Mouse (Mus musculus): ENCODE measurements around the gene Sohlh2.
"Not testable (repeated sequence)": the region's sequence is repeated elsewhere in the genome, so short reads cannot be mapped to it uniquely, and the experiment has no call there.

Gene Sohlh2

GRCm38 (mm10) chr3:55181766-55182165, at the start of gene Sohlh2:
Gene Sohlh2, plus strand, starts transcription at chr3:55182028.
- no peak for DNase-seq

- DNase-seq: no peak
These were observed 44.8 kb upstream of the Sohlh2 start, which contains the start of gene Ccdc169 for GRCm38 (mm10) chr3:55137039-55137438. Gene Ccdc169, plus strand, starts transcription at chr3:55137339.

- DNase-seq: no peak
These were observed 42.0 kb upstream of the Sohlh2 start for GRCm38 (mm10) chr3:55139837-55140236.

GRCm38 (mm10) chr3:55141401-55141800, 40.4 kb upstream of the Sohlh2 start:
- no peak for DNase-seq

- DNase-seq: no peak
These were observed 36.9 kb upstream of the Sohlh2 start for GRCm38 (mm10) chr3:55144916-55145315.

GRCm38 (mm10) chr3:55146441-55146840, 35.4 kb upstream of the Sohlh2 start:
- DNase-seq: no peak

GRCm38 (mm10) chr3:55147156-55147555, 34.7 kb upstream of the Sohlh2 start:
- DNase-seq: no peak

- no peak for DNase-seq
These were observed 33.7 kb upstream of the Sohlh2 start for GRCm38 (mm10) chr3:55148091-55148490.

- peak; percentile 68 for DNase-seq
These were observed 30.0 kb upstream of the Sohlh2 start for GRCm38 (mm10) chr3:55151656-55152433.

GRCm38 (mm10) chr3:55152673-55153334, 29.0 kb upstream of the Sohlh2 start:
- DNase-seq: peak; percentile 20

GRCm38 (mm10) chr3:55154163-55154562, 27.7 kb upstream of the Sohlh2 start:
- no peak for DNase-seq

- DNase-seq: no peak
These were observed 24.4 kb upstream of the Sohlh2 start for GRCm38 (mm10) chr3:55157413-55157812.

GRCm38 (mm10) chr3:55161144-55161543, 20.7 kb upstream of the Sohlh2 start:
- DNase-seq: no peak

GRCm38 (mm10) chr3:55163510-55163909, 18.3 kb upstream of the Sohlh2 start:
- no peak for DNase-seq

- DNase-seq: no peak
These were observed 9.3 kb upstream of the Sohlh2 start for GRCm38 (mm10) chr3:55172478-55172877.

GRCm38 (mm10) chr3:55177271-55177670, 4.6 kb upstream of the Sohlh2 start:
- DNase-seq: no peak

GRCm38 (mm10) chr3:55191668-55192067, 9.8 kb downstream of the Sohlh2 start:
- DNase-seq: no peak

- DNase-seq: no peak
These were observed 11.5 kb downstream of the Sohlh2 start for GRCm38 (mm10) chr3:55193351-55193750.

GRCm38 (mm10) chr3:55194792-55195191, 13.0 kb downstream of the Sohlh2 start:
- DNase-seq: no peak

- DNase-seq: peak; percentile 15
These were observed 13.9 kb downstream of the Sohlh2 start for GRCm38 (mm10) chr3:55195581-55196327.

- DNase-seq: no peak
These were observed 14.5 kb downstream of the Sohlh2 start for GRCm38 (mm10) chr3:55196328-55196710.

GRCm38 (mm10) chr3:55203621-55204020, 21.8 kb downstream of the Sohlh2 start:
- not testable (repeated sequence) for DNase-seq

- DNase-seq: no peak
These were observed 24.6 kb downstream of the Sohlh2 start for GRCm38 (mm10) chr3:55206413-55206812.

- DNase-seq: no peak
These were observed 25.8 kb downstream of the Sohlh2 start for GRCm38 (mm10) chr3:55207665-55208064.
